Mouse (Mus musculus) testis, postnatal 10 days (tissue): ENCODE data around the gene Nfe2l1.
A peak's percentile ranks its signal among the peaks of the same experiment; 100 is the strongest.
"Not testable (repeated sequence)": the region's sequence is repeated elsewhere in the genome, so short reads cannot be mapped to it uniquely, and the experiment has no call there.

Experiments used
- DNase-seq: peaks from one replicate; pipeline ENCODE4 v3.0.0; 2021; ENCODE audit warnings: low spot score

Nfe2l1 gene

DNA sequence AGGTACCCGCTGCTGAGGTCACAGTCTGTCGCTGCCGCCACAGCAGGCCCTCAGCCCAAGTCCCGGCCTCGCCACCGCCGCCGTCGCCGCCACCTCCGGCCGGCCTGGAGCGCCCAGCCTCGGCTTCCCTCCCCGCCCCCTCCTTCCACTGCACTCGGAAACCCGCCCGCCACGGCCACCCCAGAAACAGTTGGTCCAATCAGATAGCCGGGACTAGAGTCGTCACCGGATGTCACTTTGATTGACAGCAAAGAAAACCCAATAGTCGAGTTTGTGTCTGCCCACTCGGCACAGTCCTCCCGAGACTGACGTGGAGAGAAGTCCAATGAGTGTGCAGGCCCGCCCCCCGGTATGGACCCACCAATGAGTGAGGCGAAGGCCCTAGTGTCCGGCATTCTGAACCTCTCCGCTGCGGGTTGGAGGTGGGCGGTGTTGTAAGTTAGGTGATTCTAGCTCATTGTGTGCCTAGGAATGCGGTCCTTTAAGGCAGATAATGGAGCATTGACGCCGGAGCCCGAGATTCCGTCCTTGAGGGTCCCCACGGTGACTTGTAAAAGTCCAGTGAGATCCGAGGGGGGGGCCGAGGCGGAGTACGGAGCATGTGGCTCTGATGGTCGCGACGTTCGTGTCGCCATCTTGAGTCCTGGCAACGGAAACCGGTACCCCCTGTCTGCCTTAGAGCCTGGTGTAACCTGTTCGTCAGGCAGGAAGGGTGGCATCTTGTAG lies at the start of gene Nfe2l1:
TSS of gene Nfe2l1 (minus strand) at position 156 of the 726 bp plus-strand sequence.
- DNase-seq: peak; percentile 96

- no peak for DNase-seq
These were observed 49.6 kb upstream of the Nfe2l1 start for GRCm38 (mm10) chr11:96879359-96879758.

- DNase-seq: no peak
These were observed 48.9 kb upstream of the Nfe2l1 start for GRCm38 (mm10) chr11:96878715-96879114.

- no peak for DNase-seq
These were observed 47.3 kb upstream of the Nfe2l1 start for GRCm38 (mm10) chr11:96877071-96877470.

GRCm38 (mm10) chr11:96876300-96877040 lies 46.7 kb upstream of the Nfe2l1 start:
- no peak for DNase-seq

GRCm38 (mm10) chr11:96875745-96876144 lies 46.0 kb upstream of the Nfe2l1 start:
- peak; percentile 83 for DNase-seq

GRCm38 (mm10) chr11:96875270-96875669 lies 45.5 kb upstream of the Nfe2l1 start:
- no peak for DNase-seq

- no peak for DNase-seq
These were observed 43.9 kb upstream of the Nfe2l1 start for GRCm38 (mm10) chr11:96873601-96874140.

DNA sequence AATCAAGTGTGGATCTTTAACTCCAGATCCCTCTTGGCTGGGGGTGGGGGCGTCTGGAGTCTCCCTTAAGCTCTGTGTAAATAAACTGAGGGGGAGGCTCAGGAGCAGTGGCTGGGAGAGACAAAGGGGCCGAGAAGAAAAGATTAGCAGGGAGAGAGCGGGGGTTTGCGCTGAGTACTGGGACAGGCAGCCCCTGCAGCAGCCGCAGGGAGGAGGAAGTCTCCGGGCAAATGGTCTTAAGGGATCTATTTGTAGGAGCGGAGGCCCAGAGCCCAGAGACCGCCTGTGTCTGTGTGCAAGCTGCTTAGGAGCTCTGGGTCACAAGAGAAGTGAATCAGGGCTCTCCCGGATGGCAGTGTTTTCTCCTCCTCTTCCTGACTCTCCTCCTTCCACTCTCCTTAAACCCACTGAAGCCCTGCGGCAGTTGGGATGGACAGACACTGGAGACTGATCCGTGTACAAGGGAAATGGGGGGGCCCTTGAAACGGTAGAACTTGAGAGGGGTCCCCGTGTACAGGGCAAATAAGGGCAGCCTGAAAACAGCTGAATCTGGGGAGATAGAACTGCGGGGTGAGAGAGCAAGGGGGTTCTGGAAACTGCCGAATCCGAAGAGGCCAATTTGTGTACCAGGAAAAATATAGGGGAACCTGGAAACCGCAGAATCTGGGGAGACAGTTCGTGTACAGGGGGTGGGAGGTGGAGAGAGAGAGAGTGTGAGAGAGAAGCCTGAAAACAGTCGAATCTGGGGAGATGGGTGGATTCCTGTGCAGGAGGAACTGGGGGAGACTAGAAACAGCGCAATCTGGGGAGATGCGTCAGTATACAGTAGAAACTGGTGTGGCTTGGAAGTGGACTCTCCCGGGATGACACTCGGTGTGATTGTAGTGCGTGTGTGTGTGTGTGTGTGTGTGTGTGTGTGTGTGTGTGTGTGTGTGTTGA lies 42.9 kb upstream of the Nfe2l1 start:
- no peak for DNase-seq

DNA sequence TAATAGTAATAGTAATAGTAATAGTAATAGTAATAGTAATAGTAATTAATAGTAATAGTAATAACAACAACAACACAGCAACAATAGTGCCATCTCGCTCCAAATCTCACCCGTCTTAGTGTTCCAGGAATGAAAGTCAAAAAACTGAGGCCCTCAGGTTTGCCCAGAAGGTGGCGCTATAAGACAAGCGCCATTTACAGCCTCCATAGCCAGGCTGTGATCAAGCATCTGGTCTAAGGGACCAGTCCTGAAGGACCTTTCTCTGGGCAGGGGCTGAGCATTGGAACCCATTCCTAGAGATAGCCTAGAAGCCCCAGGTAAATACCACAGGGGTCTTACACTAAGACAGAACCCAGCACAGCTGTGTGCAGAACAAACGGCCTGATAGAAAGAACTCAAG lies 37.4 kb upstream of the Nfe2l1 start:
- DNase-seq: peak; percentile 78

DNA sequence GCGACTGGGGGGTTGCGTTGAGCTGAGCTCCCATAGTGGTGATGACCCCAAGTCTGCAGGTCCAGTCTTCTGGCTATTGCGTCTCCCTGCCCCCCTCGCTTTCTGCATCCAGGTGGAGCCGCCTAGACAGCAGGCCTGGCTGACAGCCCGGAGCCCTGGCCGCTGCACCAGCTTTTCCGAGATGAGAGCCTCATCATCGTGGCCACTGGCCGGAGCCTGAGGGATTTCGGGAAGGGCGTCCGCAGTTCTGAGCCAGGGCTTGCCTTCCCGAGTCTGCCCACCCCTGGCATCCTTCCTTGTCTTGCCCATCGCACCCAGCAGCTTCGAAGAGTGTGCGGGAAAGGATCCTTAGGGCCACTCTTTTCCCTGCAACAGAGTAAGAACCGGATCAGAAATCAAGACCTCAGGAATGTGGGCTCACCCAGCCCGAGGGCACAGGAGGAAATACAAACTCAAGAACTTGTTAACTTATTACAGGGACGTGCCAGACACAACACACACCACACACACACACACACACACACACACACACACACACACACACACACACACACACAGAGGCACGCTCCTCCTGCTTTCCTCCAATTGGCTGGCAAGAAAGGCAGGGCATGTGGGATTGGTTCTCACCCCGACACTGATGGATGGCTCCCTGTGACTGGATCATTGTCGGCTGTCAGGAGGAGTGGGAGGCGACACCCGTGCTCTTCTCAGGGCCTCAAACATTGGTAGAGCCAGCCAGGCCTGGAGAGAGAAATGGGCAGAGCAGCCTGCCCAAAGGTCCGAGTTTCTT lies 33.6 kb upstream of the Nfe2l1 start:
- peak; percentile 59 for DNase-seq

- no peak for DNase-seq
These were observed 32.8 kb upstream of the Nfe2l1 start for GRCm38 (mm10) chr11:96862534-96862933.

- DNase-seq: peak; percentile 99
These were observed 32.1 kb upstream of the Nfe2l1 start for GRCm38 (mm10) chr11:96861878-96862289.

GRCm38 (mm10) chr11:96861446-96861845 lies 31.7 kb upstream of the Nfe2l1 start:
- peak; percentile 55 for DNase-seq

DNA sequence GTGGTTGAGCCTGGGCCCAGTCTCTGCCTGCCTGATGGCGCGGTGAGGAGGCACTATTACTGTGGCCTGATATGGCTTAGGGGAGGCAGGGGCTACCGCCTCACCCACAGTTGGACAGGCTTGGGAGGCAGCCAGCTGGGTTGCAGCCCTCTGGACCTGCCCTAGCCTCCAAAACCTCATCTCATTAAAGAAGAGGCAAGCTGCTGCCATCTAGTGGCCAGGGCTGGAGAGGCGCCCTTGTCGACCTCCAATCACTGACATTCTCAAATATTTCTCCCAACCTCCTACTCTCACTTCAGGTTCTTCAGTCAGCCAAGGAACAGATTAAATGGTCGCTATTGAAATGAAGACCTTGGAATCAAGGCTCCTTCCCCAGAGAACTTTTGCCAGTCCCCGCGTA lies 30.8 kb upstream of the Nfe2l1 start:
- peak; percentile 94 for DNase-seq

DNA sequence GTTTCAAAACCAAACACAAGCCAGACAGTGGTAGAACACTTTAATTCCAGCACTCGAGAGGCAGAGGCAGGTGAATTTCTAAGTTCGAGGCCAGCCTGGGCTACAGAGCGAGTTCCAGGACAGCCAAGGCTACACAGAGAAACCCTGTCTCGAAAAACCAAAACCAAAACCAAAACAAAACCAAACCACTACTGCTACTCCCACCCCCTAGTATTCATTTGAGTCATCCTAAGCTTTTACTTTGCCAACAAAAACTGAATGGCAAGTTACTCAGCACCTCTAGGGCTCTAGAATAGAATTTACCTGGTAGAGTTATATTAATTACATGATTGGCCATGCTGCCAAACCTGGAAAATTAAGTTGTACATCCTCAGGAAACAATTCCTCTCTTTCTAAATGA lies 29.9 kb upstream of the Nfe2l1 start:
- DNase-seq: no peak

GRCm38 (mm10) chr11:96857446-96857845 lies 27.7 kb upstream of the Nfe2l1 start:
- DNase-seq: no peak

DNA sequence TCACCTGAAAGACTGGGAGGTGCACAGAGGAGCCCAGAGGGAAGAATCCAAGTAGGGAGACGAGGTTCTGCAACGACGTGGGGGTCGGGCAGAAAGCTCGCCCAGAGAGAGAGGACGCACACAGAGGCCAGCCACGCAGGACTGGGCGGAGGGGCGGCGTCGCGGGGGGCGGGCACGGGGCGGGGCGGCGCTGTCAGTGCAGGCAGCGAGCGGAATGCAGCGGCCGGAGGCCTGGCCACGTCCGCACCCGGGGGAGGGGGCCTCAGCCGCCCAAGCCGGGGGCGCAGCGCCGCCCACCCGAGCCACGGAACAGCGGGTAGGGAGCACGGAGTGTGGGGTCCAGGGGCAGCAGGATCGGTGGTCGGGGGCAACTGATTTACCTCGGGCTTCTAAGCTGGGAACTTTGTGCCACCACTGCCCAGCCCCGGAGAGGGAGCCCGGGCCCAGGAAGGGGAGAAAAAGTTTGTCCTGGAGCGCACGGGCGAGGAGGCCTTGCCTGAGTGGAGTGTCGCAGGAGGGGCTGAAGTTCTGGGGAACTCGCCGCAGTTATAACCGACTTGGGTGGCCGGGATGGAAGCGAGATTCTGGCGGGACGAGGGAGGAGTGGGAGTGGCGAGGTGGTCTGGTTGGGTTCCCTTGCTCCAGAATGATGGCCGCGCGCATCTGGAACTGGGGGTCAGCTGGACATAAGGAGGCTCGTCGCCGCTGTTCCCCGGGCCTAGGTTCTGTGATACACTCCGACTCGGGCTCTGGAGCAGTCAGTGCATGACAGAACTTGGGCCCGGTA lies 20.1 kb upstream of the Nfe2l1 start, which contains the start of gene Copz2:
TSS of gene Copz2 (plus strand) at position 190 of the 787 bp plus-strand sequence.
- peak; percentile 69 for DNase-seq

GRCm38 (mm10) chr11:96849145-96849544 lies 19.4 kb upstream of the Nfe2l1 start:
- DNase-seq: not testable (repeated sequence)

DNA sequence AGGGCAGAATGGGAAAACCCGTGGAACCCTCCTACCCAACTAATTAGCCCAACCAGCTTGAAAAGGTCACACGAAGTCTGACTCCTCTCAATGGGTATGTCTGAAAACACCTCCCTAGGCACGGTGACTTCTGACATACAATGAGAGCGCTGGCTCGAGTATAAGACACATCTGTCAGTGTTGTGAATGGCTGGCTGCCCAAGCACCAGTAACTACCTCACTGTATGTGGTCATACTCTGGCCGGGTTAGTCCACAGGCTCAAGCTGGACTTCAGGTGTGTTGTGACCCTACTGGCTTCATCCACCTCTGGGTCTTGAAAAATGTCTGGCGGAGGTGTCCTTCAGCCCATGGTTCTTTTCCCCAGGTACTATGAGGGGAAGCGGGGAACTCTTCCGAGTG lies 18.9 kb upstream of the Nfe2l1 start:
- DNase-seq: no peak
